Mouse (Mus musculus) myocyte (in vitro differentiated cells): ENCODE measurements around the gene Ntpcr.

Experiments
- E2F4 ChIP-seq: IDR thresholded peaks from one replicate; pipeline ENCODE4 v1.6.1; 2011; ENCODE audit warnings: mild to moderate bottlenecking, control low read depth, moderate library complexity; ENCODE audit not compliant: insufficient read depth
- POLR2A ChIP-seq: IDR thresholded peaks from one replicate; pipeline ENCODE4 v1.6.1; 2011; ENCODE audit warnings: low read depth, mild to moderate bottlenecking, control low read depth, moderate library complexity; ENCODE audit not compliant: insufficient read length
- SRF ChIP-seq: IDR thresholded peaks from one replicate; pipeline ENCODE4 v1.6.1; 2011; ENCODE audit warnings: low read depth; ENCODE audit not compliant: control insufficient read depth, insufficient read length

- no peak for TF ChIP-seq E2F4
- no peak for TF ChIP-seq POLR2A
- no peak for TF ChIP-seq SRF
Measured at GRCm38 (mm10) chr8:125778919-125779318, 49.2 kb downstream of the Ntpcr start.
